Mouse (Mus musculus) central nervous system, embryonic 18 days (tissue): ENCODE results near the gene Hoxb2. TPM values are rescaled to one million over a fixed set of nuclear protein-coding genes. Genes with fewer than 3 reads are reported as not detected.

Source experiments
- polyA plus RNA-seq: library from polyadenylated mRNA; depleted of rRNA; stranded (reverse); fragments of >200 nt; gene quantifications from 2 replicates; pipeline ENCODE4 v1.2.3, GENCODE M21; 2012; rRNA removed

The Hoxb2 gene
- polyA plus RNA-seq = 0.27 and 1.5 TPM in 2 replicates

DNA sequence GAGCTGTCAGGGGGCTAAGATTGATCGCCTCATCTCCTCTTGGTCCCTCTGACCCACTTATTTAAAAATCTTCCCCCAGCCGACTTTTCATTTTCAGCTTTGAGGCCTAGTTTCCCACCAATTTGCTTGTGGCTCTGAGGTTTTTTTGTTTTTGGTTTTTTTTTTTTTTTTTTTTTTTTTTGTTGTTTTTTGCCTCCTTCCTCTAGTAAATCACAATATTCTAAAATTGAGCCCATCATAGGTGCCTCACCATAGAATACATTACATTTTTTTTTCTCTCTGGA is at the start of gene Hoxb2:
Gene Hoxb2, plus strand, starts transcription at position 185 of the 284 bp plus-strand sequence.

DNA sequence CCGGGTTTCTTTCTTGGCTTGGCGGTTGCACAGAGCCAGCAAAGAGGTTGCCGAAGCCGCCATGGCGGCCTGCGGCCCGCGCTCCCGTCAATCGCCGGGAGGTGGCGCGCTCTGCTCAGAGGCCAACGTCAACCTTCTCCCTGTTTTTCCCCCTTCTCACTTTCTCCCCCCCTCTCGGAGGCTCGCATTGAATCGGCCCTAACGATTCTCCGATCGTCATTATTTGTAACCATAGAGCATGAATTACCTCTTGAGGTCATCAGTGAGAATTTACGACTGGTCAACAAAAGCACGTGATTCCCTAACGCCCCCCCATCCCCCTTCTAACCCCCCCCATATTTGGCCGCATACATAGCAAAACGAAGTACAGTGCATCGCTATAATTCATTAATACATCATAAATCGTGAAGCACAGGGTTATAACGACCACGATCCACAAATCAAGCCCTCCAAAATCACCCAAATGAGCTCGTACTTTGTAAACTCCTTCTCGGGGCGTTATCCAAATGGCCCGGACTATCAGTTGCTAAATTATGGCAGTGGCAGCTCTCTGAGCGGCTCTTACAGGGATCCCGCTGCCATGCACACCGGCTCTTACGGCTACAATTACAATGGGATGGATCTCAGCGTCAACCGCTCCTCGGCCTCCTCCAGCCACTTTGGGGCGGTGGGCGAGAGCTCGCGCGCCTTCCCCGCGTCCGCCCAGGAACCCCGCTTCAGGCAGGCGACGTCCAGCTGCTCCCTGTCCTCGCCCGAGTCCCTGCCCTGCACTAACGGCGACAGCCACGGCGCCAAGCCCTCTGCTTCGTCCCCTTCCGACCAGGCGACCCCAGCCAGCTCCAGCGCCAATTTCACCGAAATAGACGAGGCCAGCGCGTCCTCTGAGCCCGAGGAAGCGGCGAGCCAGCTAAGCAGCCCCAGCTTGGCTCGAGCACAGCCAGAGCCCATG is 46.9 kb upstream of the Hoxb2 start, which contains the start of gene Hoxb5:
Gene Hoxb5, plus strand, starts transcription at position 186 of the 949 bp plus-strand sequence.

GRCm38 (mm10) chr11:96317608-96318367 is 32.5 kb upstream of the Hoxb2 start, which contains the start of gene Hoxb4:
Gene Hoxb4 (plus strand): TSS chr11:96318267.

DNA sequence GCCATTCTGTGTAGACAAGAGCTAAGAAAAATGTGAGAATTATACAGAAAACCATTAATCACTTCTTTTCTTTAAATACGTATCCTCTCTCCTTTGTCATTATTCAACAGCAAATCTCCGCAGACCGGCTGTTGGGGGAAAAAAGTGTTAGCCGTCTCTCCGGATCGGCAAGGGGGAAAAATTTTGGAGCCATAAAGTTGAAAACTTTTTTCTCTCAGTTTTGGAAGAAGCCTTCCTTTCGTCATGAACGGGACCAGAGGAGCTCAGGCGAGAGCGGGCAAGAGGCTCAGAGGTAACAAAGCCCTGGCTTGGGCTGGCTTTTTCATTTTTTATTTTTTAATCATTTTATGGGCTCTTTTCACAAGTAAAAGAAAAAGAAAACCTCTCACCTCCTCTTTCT is 27.2 kb upstream of the Hoxb2 start, which contains the start of gene Hoxb3:
Gene Hoxb3, plus strand, starts transcription at position 173 of the 400 bp plus-strand sequence.

GRCm38 (mm10) chr11:96365441-96366091 is 15.2 kb downstream of the Hoxb2 start, which contains the start of gene Hoxb1:
Gene Hoxb1 (plus strand): TSS chr11:96365752.

Other genes starting within 250 kb of the Hoxb2 start
- 0.05 TPM in 1 of 2 replicates, not detected in the other for gene Calcoco2, start 238.6 kb upstream of the Hoxb2 start, polyA plus RNA-seq
- gene Ttll6, start 216.7 kb upstream of the Hoxb2 start, polyA plus RNA-seq = 0.69 and 0.98 TPM in 2 replicates
- 0.03 TPM in 1 of 2 replicates, not detected in the other for gene Hoxb13, start 156.2 kb upstream of the Hoxb2 start, polyA plus RNA-seq
- 0.03 TPM in 2 replicates for gene Hoxb9, start 79.1 kb upstream of the Hoxb2 start, polyA plus RNA-seq
- 0.06 TPM in 1 of 2 replicates, not detected in the other for gene Hoxb8, start 68.6 kb upstream of the Hoxb2 start, polyA plus RNA-seq
- gene Hoxb7, start 63.9 kb upstream of the Hoxb2 start, polyA plus RNA-seq = 0.17 TPM in 1 of 2 replicates, not detected in the other
- 0.21 TPM in 1 of 2 replicates, not detected in the other for gene Hoxb6, start 58.0 kb upstream of the Hoxb2 start, polyA plus RNA-seq
- gene Hoxb5, start 47.2 kb upstream of the Hoxb2 start, polyA plus RNA-seq = 0.04 and 0.12 TPM in 2 replicates
- gene Hoxb4, start 32.3 kb upstream of the Hoxb2 start, polyA plus RNA-seq = 0.04 and 0.09 TPM in 2 replicates
- gene Hoxb3, start 27.2 kb upstream of the Hoxb2 start, polyA plus RNA-seq = 0.23 and 1.9 TPM in 2 replicates
- not detected in 2 replicates for gene Hoxb1, start 15.2 kb downstream of the Hoxb2 start, polyA plus RNA-seq
- 2.7 and 2.9 TPM in 2 replicates for gene Skap1, start 114.1 kb downstream of the Hoxb2 start, polyA plus RNA-seq